Mouse (Mus musculus) adrenal gland, postnatal 10 days (tissue): ENCODE measurements at regions not wholly inside any gene's neighbourhood (a gene's known extent, or its start where the extent isn't known, plus 50 kb on each side); places are given as distances from the start of the nearest gene placed in this dataset.
A peak's percentile ranks its signal among the peaks of the same experiment; 100 is the strongest.

Source experiments
- DNase-seq: peaks from one replicate; pipeline ENCODE4 v3.0.0; 2021; ENCODE audit warnings: mixed read lengths

GRCm38 (mm10) chr5:126155216-126155880 lies 623.8 kb downstream of the Tmem132b start:
- DNase-seq = no peak

GRCm38 (mm10) chr5:126186111-126186510 lies 654.5 kb downstream of the Tmem132b start:
- no peak for DNase-seq

GRCm38 (mm10) chr5:126199876-126200275 lies 668.3 kb downstream of the Tmem132b start:
- DNase-seq = no peak

GRCm38 (mm10) chr5:126201535-126201934 lies 670.0 kb downstream of the Tmem132b start:
- peak; percentile 7 for DNase-seq

GRCm38 (mm10) chr5:126201996-126202395 lies 670.4 kb downstream of the Tmem132b start:
- no peak for DNase-seq

GRCm38 (mm10) chr5:126217016-126217415 lies 685.4 kb downstream of the Tmem132b start:
- DNase-seq = no peak

- no peak for DNase-seq
Measured at GRCm38 (mm10) chr5:126217746-126218145, 686.2 kb downstream of the Tmem132b start.

- DNase-seq = no peak
Measured at GRCm38 (mm10) chr5:126223696-126224095, 692.1 kb downstream of the Tmem132b start.

GRCm38 (mm10) chr5:126230768-126231167 lies 699.2 kb downstream of the Tmem132b start:
- no peak for DNase-seq

GRCm38 (mm10) chr5:126238071-126238470 lies 706.5 kb downstream of the Tmem132b start:
- DNase-seq = no peak

- DNase-seq = no peak
Measured at GRCm38 (mm10) chr5:126245776-126246175, 714.2 kb downstream of the Tmem132b start.

GRCm38 (mm10) chr5:126250331-126250730 lies 718.8 kb downstream of the Tmem132b start:
- no peak for DNase-seq

GRCm38 (mm10) chr5:126254661-126255060 lies 723.1 kb downstream of the Tmem132b start:
- DNase-seq = no peak

GRCm38 (mm10) chr5:126257860-126258259 lies 726.3 kb downstream of the Tmem132b start:
- no peak for DNase-seq

- no peak for DNase-seq
Measured at GRCm38 (mm10) chr5:126266471-126266870, 734.9 kb downstream of the Tmem132b start.

GRCm38 (mm10) chr5:126266929-126267609 lies 735.5 kb downstream of the Tmem132b start:
- DNase-seq = no peak

GRCm38 (mm10) chr5:126268592-126268991 lies 737.0 kb downstream of the Tmem132b start:
- DNase-seq = no peak

GRCm38 (mm10) chr5:126274316-126274715 lies 742.7 kb downstream of the Tmem132b start:
- DNase-seq = no peak

- no peak for DNase-seq
Measured at GRCm38 (mm10) chr5:126281057-126281728, 749.6 kb downstream of the Tmem132b start.

GRCm38 (mm10) chr5:126281782-126282181 lies 750.2 kb downstream of the Tmem132b start:
- no peak for DNase-seq

- no peak for DNase-seq
Measured at GRCm38 (mm10) chr5:126324847-126325246, 793.3 kb downstream of the Tmem132b start.

- DNase-seq = no peak
Measured at GRCm38 (mm10) chr5:126328276-126328675, 796.7 kb downstream of the Tmem132b start.

- DNase-seq = no peak
Measured at GRCm38 (mm10) chr5:126335091-126335490, 803.5 kb downstream of the Tmem132b start.
